Mouse (Mus musculus) forebrain, embryonic 14.5 days (tissue): Measurements from ENCODE around the gene Slc29a1. TPM values are rescaled to one million over a fixed set of nuclear protein-coding genes. Genes with fewer than 3 reads are reported as not detected.

Experiments
- ATAC-seq: fragments of 200-750 bp; cut with Nextera tagmentation; 2 replicates; pipeline ENCODE4 v1.8.0; 2017; ENCODE audit warnings: mild to moderate bottlenecking, moderate library complexity
- DNase-seq: peaks from one replicate; pipeline ENCODE4 v3.0.0-alpha.2; 2015; ENCODE audit warnings: low spot score
- H3K27ac ChIP-seq: fragments of 300-500 bp; sonication (generic); 2 replicates; pipeline ENCODE4 v1.5.1; 2014; ENCODE audit warnings: low read depth, mild to moderate bottlenecking, control low read depth, low read length, moderate library complexity
- H3K27me3 ChIP-seq: fragments of 300-500 bp; sonication (generic); replicated peaks from 2 replicates; pipeline ENCODE4 v1.6.1; 2014; ENCODE audit warnings: low read length, control low read depth, mixed read lengths; ENCODE audit not compliant: control insufficient read depth, insufficient read depth
- H3K36me3 ChIP-seq: fragments of 300-500 bp; sonication (generic); 2 replicates; pipeline ENCODE4 v1.6.1; 2014; ENCODE audit warnings: low read length, control low read depth; ENCODE audit not compliant: control insufficient read depth, insufficient read depth
- H3K4me1 ChIP-seq: fragments of 300-500 bp; sonication (generic); 2 replicates; pipeline ENCODE4 v1.6.1; 2014; ENCODE audit warnings: antibody characterized with exemption, low read length, control low read depth; ENCODE audit not compliant: control insufficient read depth, insufficient read depth
- H3K4me2 ChIP-seq: fragments of 300-500 bp; sonication (generic); 2 replicates; pipeline ENCODE4 v1.6.1; 2014; ENCODE audit warnings: mild to moderate bottlenecking, control low read depth, low read length
- H3K4me3 ChIP-seq: fragments of 300-500 bp; sonication (generic); 2 replicates; pipeline ENCODE4 v1.5.1; 2014; ENCODE audit warnings: low read depth, low read length, control low read depth
- H3K9ac ChIP-seq: fragments of 300-500 bp; sonication (generic); 2 replicates; pipeline ENCODE4 v1.6.1; 2014; ENCODE audit warnings: mild to moderate bottlenecking, low read length, control low read depth, moderate library complexity
- H3K9me3 ChIP-seq: fragments of 300-500 bp; sonication (generic); replicated peaks from 2 replicates; pipeline ENCODE4 v1.6.1; 2016; ENCODE audit warnings: low read length, control low read depth, mixed read lengths; ENCODE audit not compliant: control insufficient read depth
- WGBS: fragments of 180-500 bp; shearing (Covaris S2); extraction: QIAGEN DNeasy Blood & Tissue Kit; methylation state at CpG from one replicate; pipeline ENCODE4 v1.1.7; 2014; 5-methylcytosine and 5-hydroxymethylcytosine counted together
- polyA plus RNA-seq: library from polyadenylated mRNA; unstranded; fragments of >200 nt; fragmentation: Nextera tagmentation; extraction: Ambion mirVana; gene quantifications from 2 replicates; pipeline ENCODE4 v1.2.1, GENCODE M21; 2014

Gene Slc29a1
- polyA plus RNA-seq, 1 experiment from 2014 or later = 53.0 TPM

DNA sequence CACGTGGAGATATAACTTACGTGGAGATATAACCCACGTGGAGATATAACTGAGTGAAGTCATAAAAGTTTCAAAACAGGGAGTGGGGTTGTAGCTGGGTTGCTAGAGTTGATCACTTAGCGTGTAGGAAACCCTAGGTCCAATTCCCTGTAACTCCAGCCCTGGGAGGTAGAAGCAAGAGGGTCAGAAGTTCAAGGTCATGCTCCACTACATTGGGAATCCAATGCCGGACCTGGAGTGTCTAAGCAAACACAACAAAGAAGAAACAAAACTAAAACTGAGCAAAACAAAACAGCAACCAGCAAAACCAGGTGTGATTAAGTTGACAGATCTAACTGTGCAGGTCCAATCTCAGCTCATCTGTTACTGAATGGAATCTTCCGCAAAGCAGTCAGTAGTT lies 18.2 kb upstream of the Slc29a1 start:
- H3K4me1 ChIP-seq = no peaks in the 10 kb centered on the region

DNA sequence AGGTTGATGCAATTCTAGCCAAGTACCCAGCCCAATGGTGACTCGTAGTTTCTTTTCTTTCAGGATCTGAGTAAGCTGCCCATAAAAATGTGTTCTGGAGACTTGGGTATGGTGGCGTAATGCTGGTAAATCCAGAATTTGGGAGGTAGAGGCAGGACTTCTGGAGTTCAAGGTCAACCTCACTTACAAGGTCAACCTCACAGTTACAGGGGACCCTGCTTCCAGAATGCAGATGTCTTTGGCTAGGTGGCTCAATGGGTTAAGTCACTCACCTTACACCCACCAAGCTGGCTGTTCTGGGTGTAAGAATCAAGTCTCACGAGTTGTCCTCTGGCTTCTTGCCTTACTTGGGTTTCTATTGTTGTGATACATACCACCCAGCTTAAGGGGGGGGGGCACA lies 17.3 kb upstream of the Slc29a1 start:
- H3K27me3 ChIP-seq = no peaks in the 10 kb centered on the region
- no peak overlapping the region for H3K9ac ChIP-seq
- WGBS = 81% methylated on average over 3 of the region's 3 CpGs
- H3K36me3 ChIP-seq = no peaks in the 10 kb centered on the region
- H3K4me2 ChIP-seq = no peak overlapping the region
- no peak overlapping the region for H3K27ac ChIP-seq
- DNase-seq = no peak
- H3K9me3 ChIP-seq = no peaks in the 10 kb centered on the region
- ATAC-seq = no peak
- H3K4me3 ChIP-seq = no peak overlapping the region
- no peaks in the 10 kb centered on the region for H3K4me1 ChIP-seq

More for the DNA sequence above, 18.2 kb upstream of the Slc29a1 start:
- Histone ChIP-seq H3K4me2 (no peak overlapping the region), H3K9ac (no peak overlapping the region), H3K27me3 (no peaks in the 10 kb centered on the region), H3K4me3 (no peak overlapping the region), H3K9me3 (no peaks in the 10 kb centered on the region), H3K36me3 (no peaks in the 10 kb centered on the region), H3K27ac (no peak overlapping the region)
- WGBS = 90% methylated on average over 6 of the region's 6 CpGs
- no peak for ATAC-seq
- no peak for DNase-seq

DNA sequence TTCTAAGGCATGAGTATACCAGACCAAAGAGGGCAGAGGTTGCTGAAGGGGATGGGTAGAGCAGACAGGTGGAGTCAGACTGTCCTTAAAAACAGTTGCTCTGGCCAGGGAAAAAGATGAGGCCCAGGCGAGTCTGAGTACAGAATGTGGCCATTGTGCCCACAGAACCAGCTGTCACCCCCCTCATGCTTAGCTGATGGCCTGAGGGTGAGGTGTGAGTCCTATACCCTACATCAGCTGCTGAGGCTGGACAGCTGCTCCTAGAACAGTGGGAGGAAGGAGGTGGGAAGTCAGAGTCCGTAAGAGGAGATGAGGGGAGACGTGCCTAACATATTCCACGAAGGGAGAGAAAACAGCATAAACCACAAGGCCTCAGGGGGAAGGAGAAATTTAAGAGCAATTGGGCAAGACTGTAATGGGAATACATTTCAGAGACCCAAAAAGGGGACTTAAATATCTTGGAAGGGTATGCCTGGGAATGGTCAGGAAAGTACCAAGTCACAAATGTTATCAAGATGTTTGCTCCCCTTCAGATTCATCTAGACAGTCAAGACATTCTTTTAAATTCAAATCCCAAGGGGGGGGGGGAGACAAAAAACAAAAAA lies 16.7 kb upstream of the Slc29a1 start:
- no peak overlapping the region for H3K27ac ChIP-seq
- 77% methylated on average over 4 of the region's 4 CpGs for WGBS
- no peaks in the 10 kb centered on the region for H3K4me1 ChIP-seq
- no peak for DNase-seq
- H3K4me3 ChIP-seq = no peak overlapping the region
- no peaks in the 10 kb centered on the region for H3K27me3 ChIP-seq
- ATAC-seq = no peak
- no peak overlapping the region for H3K9ac ChIP-seq
- H3K4me2 ChIP-seq = no peak overlapping the region
- no peaks in the 10 kb centered on the region for H3K9me3 ChIP-seq
- H3K36me3 ChIP-seq = no peaks in the 10 kb centered on the region

DNA sequence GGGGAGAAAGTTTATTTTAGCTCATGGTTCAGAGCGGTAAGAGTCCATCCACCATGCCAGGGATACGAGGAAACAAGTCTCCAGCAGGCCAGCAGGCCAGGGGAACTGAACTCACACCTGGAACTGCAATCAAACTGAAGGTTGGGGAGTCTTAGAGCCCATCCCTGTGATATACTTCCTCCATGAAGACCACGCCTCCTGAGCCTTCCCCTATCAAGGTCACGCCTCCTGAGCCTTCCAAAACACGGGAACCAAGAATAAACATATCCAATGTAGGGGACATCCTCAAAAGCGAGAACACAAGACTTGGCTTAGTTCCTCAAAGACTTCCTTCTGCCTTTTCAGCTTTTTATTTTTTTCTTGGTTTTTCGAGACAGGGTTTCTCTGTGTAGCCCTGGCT lies 13.5 kb upstream of the Slc29a1 start:
- H3K9ac ChIP-seq = no peak overlapping the region
- no peaks in the 10 kb centered on the region for H3K4me1 ChIP-seq
- WGBS = 87% methylated on average over 7 of the region's 7 CpGs
- no peaks in the 10 kb centered on the region for H3K9me3 ChIP-seq
- no peaks in the 10 kb centered on the region for H3K36me3 ChIP-seq
- ATAC-seq (no peak), DNase-seq (no peak)
- no peak overlapping the region for H3K4me2 ChIP-seq
- no peak overlapping the region for H3K4me3 ChIP-seq
- no peak overlapping the region for H3K27ac ChIP-seq
- H3K27me3 ChIP-seq = no peaks in the 10 kb centered on the region

DNA sequence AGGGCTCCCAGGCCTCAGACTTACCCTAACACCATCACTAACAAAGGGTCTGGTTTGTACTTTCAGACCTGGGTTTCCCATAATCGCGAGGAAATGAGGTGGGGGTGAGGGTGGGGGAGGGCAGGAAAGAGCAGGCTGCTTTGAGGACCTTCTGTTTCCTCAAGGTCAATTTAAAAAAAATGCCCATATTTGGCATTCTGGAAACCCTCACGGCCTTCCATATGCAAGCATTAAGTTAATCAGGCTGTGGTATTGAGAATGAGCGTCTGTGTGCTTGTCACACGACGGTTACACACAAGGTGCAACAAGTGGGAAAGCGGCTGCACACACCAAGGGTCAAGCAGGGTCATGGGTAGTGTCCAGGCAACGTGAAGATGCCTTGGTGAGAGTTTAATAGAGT lies 12.6 kb upstream of the Slc29a1 start:
- 87% methylated on average over 8 of the region's 8 CpGs for WGBS
- no peaks in the 10 kb centered on the region for H3K36me3 ChIP-seq
- H3K4me2 ChIP-seq = no peak overlapping the region
- H3K4me1 ChIP-seq = no peaks in the 10 kb centered on the region
- ATAC-seq (no peak), DNase-seq (no peak)
- H3K27me3 ChIP-seq = no peaks in the 10 kb centered on the region
- H3K27ac ChIP-seq = no peak overlapping the region
- H3K4me3 ChIP-seq = no peak overlapping the region
- H3K9me3 ChIP-seq = no peaks in the 10 kb centered on the region
- no peak overlapping the region for H3K9ac ChIP-seq

DNA sequence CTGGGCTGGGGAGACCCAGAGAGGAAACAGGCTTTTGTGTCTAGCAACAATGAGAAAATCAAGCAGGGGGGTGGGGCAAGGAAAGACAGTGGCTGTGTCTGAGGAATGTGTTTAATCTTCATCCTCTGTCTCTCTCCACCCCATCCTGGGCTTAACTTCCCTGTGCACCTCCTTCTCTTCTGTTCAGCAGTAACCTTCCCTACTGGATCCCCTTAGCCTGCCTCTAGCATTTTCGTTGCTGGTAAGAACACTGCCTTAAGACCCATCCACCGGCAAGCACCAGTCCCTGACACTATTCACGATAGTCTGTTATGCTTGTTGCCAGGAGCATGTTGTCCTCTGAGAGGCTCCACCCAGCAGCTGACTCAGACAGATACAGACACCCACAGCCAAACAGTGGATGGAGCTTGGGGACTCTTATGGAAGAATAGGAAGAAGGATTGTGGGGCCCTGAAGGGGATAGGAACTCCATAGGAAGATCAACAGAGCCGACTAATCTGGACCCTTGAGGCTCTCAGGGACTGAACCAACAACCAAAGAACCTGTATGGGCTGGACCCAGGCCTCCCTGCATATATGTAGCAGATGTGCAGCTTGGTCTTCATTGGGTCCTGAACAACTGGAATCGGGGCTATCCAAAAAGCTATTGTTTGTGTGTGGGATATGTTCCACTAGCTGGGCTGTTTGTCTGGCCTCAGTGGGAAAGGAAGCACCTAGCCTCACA lies 10.9 kb upstream of the Slc29a1 start:
- Histone ChIP-seq H3K27me3 (no peaks in the 10 kb centered on the region), H3K9me3 (no peaks in the 10 kb centered on the region), H3K27ac (no peak overlapping the region), H3K4me2 (no peak overlapping the region), H3K9ac (no peak overlapping the region), H3K36me3 (no peaks in the 10 kb centered on the region), H3K4me1 (no peaks in the 10 kb centered on the region), H3K4me3 (no peak overlapping the region)
- DNase-seq = no peak
- WGBS = 30% methylated on average over 5 of the region's 5 CpGs
- no peak for ATAC-seq

DNA sequence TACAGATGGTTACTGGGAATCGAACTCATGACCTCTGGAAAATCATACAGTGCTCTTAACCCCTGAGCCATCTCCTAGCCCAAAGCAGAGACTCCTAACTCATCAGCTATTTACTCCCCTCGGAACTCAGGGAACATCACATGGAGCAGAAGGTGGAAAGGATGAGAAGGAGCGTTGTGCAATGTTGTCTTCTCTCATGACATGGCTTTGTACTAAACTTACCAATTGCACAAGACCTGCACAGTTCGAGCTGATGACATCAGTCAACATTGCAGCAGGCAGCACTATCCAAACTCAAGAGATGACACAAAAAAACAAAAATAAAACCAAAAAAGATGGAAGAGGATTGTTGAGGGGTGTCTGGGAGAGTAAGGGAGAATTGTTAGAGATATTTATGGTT lies 9.0 kb upstream of the Slc29a1 start:
- ATAC-seq (no peak), DNase-seq (no peak)
- Histone ChIP-seq H3K36me3 (no peaks in the 10 kb centered on the region), H3K9me3 (no peaks in the 10 kb centered on the region), H3K4me2 (no peak overlapping the region), H3K4me3 (no peak overlapping the region), H3K27me3 (no peaks in the 10 kb centered on the region), H3K27ac (no peak overlapping the region), H3K9ac (no peak overlapping the region), H3K4me1 (no peaks in the 10 kb centered on the region)
- 91% methylated on average over 4 of the region's 4 CpGs for WGBS

DNA sequence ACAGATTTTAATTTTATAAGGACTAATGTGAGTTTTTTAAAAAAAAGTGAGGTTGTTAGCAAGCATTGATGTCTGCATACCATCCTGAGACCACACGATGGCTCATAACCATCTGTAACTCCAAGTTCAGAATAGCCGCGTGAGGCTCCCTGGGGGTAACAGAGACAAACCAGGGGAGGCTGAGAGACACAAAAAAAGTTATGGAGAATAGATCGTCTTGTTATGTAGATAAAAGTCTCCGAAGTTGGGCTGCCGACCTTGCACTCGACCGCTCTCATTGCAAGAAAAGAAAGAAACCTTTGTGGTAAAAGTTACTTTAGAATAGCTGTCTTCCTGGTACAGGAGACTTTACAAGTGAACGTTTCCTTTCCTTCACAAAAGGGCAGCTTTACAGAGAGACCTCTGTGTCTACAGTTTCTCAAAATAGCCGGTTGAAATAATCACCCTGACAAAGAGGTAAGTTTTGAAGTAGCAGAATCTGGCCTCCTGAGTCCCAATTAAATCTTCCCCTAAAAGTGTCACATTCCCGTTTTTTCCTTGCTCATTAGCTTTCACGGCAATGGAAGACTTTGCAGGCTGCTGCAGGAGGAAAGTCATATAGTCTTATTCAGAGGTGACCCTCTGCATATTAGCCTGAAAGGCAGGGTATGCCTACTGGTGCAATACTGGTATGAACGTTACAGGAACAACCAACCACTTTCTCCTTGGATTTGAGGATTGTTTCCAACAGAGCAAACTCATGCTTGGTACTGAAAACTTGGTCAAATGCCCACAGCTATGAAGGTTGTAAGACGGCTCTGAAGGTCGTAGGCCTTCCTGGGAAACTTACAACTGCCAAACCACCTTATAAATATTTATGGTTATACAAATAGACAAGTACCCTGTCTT lies 7.8 kb upstream of the Slc29a1 start:
- Histone ChIP-seq H3K27ac (no peak overlapping the region), H3K36me3 (no peaks in the 10 kb centered on the region), H3K9ac (no peak overlapping the region), H3K9me3 (no peaks in the 10 kb centered on the region), H3K4me1 (no peaks in the 10 kb centered on the region), H3K27me3 (no peaks in the 10 kb centered on the region; the same call in 1 of the 2 replicates), H3K4me3 (no peak overlapping the region), H3K4me2 (no peak overlapping the region)
- DNase-seq = no peak
- WGBS = 73% methylated on average over 15 of the region's 15 CpGs
- no peak for ATAC-seq

DNA sequence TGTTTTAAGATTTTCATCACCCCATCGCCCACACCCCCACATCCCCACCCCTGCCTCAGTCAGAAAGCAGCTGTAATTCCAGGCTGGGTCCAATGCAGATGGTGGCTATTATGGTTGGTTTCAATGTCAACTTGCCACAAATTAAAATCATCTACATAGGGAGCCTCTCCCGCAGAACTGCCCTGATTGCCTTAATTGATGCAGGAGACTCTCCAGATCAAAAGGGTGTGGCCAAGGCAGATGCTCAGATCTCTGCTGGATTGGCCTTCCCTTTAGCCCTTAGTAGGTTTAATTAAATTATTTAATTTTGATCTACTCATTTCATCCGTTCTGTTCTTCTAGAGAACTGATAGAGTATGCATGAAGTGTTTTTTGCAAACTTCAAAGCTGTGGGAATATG lies 3.6 kb upstream of the Slc29a1 start:
- peaks cover 6% of the 10 kb centered on the region; the same call in 1 of the 2 replicates for H3K4me1 ChIP-seq
- no peaks in the 10 kb centered on the region for H3K9me3 ChIP-seq
- DNase-seq (no peak), ATAC-seq (no peak)
- no peak overlapping the region for H3K4me3 ChIP-seq
- no peak overlapping the region for H3K9ac ChIP-seq
- H3K27ac ChIP-seq = no peak overlapping the region
- H3K36me3 ChIP-seq = no peaks in the 10 kb centered on the region
- H3K27me3 ChIP-seq = peaks cover 25% of the 10 kb centered on the region
- WGBS = 73% methylated on average over 3 of the region's 3 CpGs
- no peak overlapping the region for H3K4me2 ChIP-seq
